ENCODE assay signal across 8 mouse cellular contexts in the genomic region with DNA sequence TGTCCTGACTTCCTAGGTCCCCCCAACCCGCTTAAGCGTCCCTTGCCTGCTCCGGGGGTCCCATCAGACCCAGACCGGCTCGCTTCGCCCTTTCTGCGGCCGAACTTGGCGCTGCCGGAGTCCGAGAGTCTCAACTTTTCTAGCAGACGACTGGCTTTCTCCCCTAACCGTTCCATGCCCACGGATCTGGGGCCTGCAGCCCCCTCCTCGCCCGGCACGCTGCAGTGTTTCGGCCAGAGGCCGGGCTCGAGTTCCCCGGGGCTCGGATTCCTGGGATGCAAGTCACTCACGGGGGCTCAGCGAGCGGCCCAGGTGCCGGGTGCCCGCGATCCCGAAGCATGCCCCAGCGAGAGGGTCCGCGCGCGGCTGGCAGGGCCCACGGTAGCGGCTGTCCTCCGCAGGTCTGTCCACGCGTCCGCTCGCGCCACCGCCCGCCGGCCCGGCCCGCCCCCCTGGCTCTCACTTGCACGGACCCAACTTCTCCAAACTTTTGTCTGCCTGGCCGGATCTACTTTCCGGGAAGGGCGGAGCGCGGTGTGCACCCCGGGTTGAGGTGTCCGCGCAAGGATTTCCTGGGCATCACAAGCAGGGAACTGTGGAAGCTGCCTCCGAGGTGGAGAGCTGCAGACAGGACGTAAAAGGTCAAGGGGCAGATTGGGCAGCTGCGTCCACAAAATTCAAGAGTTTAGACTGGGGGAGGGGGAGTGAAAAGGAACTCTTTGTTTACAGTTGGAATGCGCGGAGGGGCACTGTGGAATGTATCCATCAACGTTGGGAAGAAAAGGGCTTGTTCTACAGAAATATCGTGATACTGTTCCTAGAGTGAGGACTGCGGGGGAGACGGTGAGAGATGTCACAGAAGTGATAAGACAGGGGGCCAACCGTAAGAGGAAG. TPM values are rescaled to one million over a fixed set of nuclear protein-coding genes. Genes with fewer than 3 reads are reported as not detected.
DNase-seq lines count a peak whose midpoint lies in the region; ATAC-seq lines count a peak whose summit lies in the region.

Ajuba (minus strand) TSS at position 470 of the 894 bp plus-strand sequence.

- no peaks in the 10 kb centered on the region for H3K27me3 ChIP-seq in embryonic facial prominence, embryonic 10.5 days (replicated peaks; ENCODE audit: low read depth, poor library complexity, severe bottlenecking)
- no peaks in the 10 kb centered on the region for H3K27me3 ChIP-seq in intestine, embryonic 16.5 days (replicated peaks; ENCODE audit: control insufficient read depth, insufficient read depth, low read length)
- no peaks in the 10 kb centered on the region for H3K27me3 ChIP-seq in limb, embryonic 12.5 days
- peaks cover 29% of the 10 kb centered on the region for H3K27me3 ChIP-seq in midbrain, embryonic 13.5 days

- H3K4me3 ChIP-seq in embryonic facial prominence, embryonic 10.5 days = peak within 1 kb of the TSS; percentile 99
- H3K4me3 ChIP-seq in intestine, embryonic 16.5 days (ENCODE audit: low read length) = peak within 1 kb of the TSS; percentile 73
- peak within 1 kb of the TSS; percentile 99 for H3K4me3 ChIP-seq in limb, embryonic 12.5 days (replicated peaks)
- H3K4me3 ChIP-seq in midbrain, embryonic 13.5 days (replicated peaks) = peak within 1 kb of the TSS; percentile 65

- H3K27ac ChIP-seq in embryonic facial prominence, embryonic 10.5 days (replicated peaks) = peak within 1 kb of the TSS; percentile 98
- peak within 1 kb of the TSS; percentile 81 for H3K27ac ChIP-seq in intestine, embryonic 16.5 days (ENCODE audit: low read length)
- H3K27ac ChIP-seq in limb, embryonic 12.5 days = peak within 1 kb of the TSS; percentile 96
- peak within 1 kb of the TSS; percentile 71 for H3K27ac ChIP-seq in midbrain, embryonic 13.5 days

- peak; percentile 89 for DNase-seq in adrenal gland, adult 8-10 months
- DNase-seq in embryonic facial prominence, embryonic 10.5 days (ENCODE audit: low spot score) = peak; percentile 96
- peak; percentile 36 to 58 for DNase-seq in spleen, postnatal 10 days (ENCODE audit: low spot score in 2 of 2)
- DNase-seq in c-Kit-positive CD71-positive TER-119-positive erythroid progenitor cells, embryonic 14.5 days (ENCODE audit: low spot score) = no peak

- under 1% methylated on average over 66 of the region's 66 CpGs for WGBS in embryonic facial prominence, embryonic 10.5 days
- under 1% methylated on average over 66 of the region's 66 CpGs for WGBS in intestine, embryonic 16.5 days
- under 1% methylated on average over 66 of the region's 66 CpGs for WGBS in limb, embryonic 12.5 days
- WGBS in midbrain, embryonic 13.5 days = under 1% methylated on average over 66 of the region's 66 CpGs

- H3K9me3 ChIP-seq in embryonic facial prominence, embryonic 10.5 days = no peaks in the 10 kb centered on the region
- no peaks in the 10 kb centered on the region for H3K9me3 ChIP-seq in intestine, embryonic 16.5 days (ENCODE audit: control insufficient read depth, low read length)
- no peaks in the 10 kb centered on the region for H3K9me3 ChIP-seq in limb, embryonic 12.5 days
- no peaks in the 10 kb centered on the region for H3K9me3 ChIP-seq in midbrain, embryonic 13.5 days

- peak within 1 kb of the TSS; percentile 88 for H3K4me2 ChIP-seq in intestine, embryonic 16.5 days (ENCODE audit: low read depth, low read length)
- H3K4me2 ChIP-seq in limb, embryonic 12.5 days = peak within 1 kb of the TSS; percentile 85
- H3K4me2 ChIP-seq in midbrain, embryonic 13.5 days (replicated peaks) = peak within 1 kb of the TSS; percentile 82

- peak within 1 kb of the TSS; percentile 86 for H3K9ac ChIP-seq in intestine, embryonic 16.5 days (ENCODE audit: low read depth, low read length)
- peak within 1 kb of the TSS; percentile 97 for H3K9ac ChIP-seq in limb, embryonic 12.5 days (replicated peaks)
- peak within 1 kb of the TSS; percentile 72 for H3K9ac ChIP-seq in midbrain, embryonic 13.5 days (replicated peaks)

- H3K36me3 ChIP-seq in embryonic facial prominence, embryonic 10.5 days (replicated peaks) = peaks cover 23% of the 10 kb centered on the region
- no peaks in the 10 kb centered on the region for H3K36me3 ChIP-seq in intestine, embryonic 16.5 days (ENCODE audit: control insufficient read depth, insufficient read depth, low read length)
- H3K36me3 ChIP-seq in limb, embryonic 12.5 days = peaks cover 23% of the 10 kb centered on the region
- H3K36me3 ChIP-seq in midbrain, embryonic 13.5 days = no peaks in the 10 kb centered on the region

- H3K4me1 ChIP-seq in embryonic facial prominence, embryonic 10.5 days = peaks cover 64% of the 10 kb centered on the region
- H3K4me1 ChIP-seq in intestine, embryonic 16.5 days (ENCODE audit: control insufficient read depth, insufficient read depth, low read length) = peaks cover 45% of the 10 kb centered on the region
- peaks cover 33% of the 10 kb centered on the region for H3K4me1 ChIP-seq in limb, embryonic 12.5 days (replicated peaks)
- H3K4me1 ChIP-seq in midbrain, embryonic 13.5 days (replicated peaks) = peaks cover 61% of the 10 kb centered on the region

- ATAC-seq in granulocyte monocyte progenitor cell, adult 5-6 weeks (replicated peaks; ENCODE audit: poor library complexity, severe bottlenecking) = peak; percentile 74
- ATAC-seq in intestine, embryonic 16.5 days = peak; percentile 65
- peak; percentile 54 for ATAC-seq in limb, embryonic 12.5 days (ENCODE audit: insufficient number of reproducible peaks, insufficient read depth, low FRiP score, low TSS enrichment, low read depth)
- ATAC-seq in midbrain, embryonic 13.5 days = peak; percentile 48

RNA-seq across cellular contexts. Expression of gene Ajuba, which starts in this region (rescaled TPM):
- 10 to 100 TPM; 23.7 to 41.6 (median 32.6) TPM for total RNA-seq in adrenal gland, adult 8-10 months (2022)
- 79.7 and 95.4 TPM in 2 replicates for polyA plus RNA-seq in embryonic facial prominence, embryonic 10.5 days (2016; fragmentation: Nextera tagmentation; extraction: Ambion mirVana)
- 0.77 and 1.0 TPM in 2 replicates for total RNA-seq in granulocyte monocyte progenitor cell, adult 5-6 weeks (2014; fragmentation: Nextera tagmentation)
- 1.2 and 2.1 TPM in 2 replicates for total RNA-seq in granulocyte monocyte progenitor cell, adult 5-6 weeks (2017)
- polyA plus RNA-seq in intestine, embryonic 16.5 days (2015; fragmentation: Nextera tagmentation; extraction: Ambion mirVana) = 12.9 and 13.1 TPM in 2 replicates
- polyA plus RNA-seq in limb, embryonic 12.5 days (2016; fragmentation: Nextera tagmentation; extraction: Ambion mirVana) = 68.9 and 72.2 TPM in 2 replicates
- polyA plus RNA-seq in midbrain, embryonic 13.5 days (2015; fragmentation: Nextera tagmentation; extraction: Ambion mirVana) = 13.5 and 18.0 TPM in 2 replicates

Comparison
In these comparisons a context has a peak if more than half of its experiments do, and no peak if none do; other contexts are left out.
1. RNA of gene Ajuba (total RNA-seq): 23.7 to 41.6 TPM in adrenal gland, adult 8-10 months; 0.77 to 2.1 TPM in granulocyte monocyte progenitor cell, adult 5-6 weeks; every median in the first group is over 4 times any median in the second.
2. Peak in every context shown above with its lines, with median percentiles within 50 percentile points of each other: H3K27ac ChIP-seq, H3K4me3 ChIP-seq, ATAC-seq, H3K4me2 ChIP-seq and H3K9ac ChIP-seq.